Mouse (Mus musculus) bone marrow, adult 2 months (tissue): ENCODE results near the gene Gm7271. TPM values are rescaled to one million over a fixed set of nuclear protein-coding genes. Genes with fewer than 3 reads are reported as not detected.

Experiments
- H3K27ac ChIP-seq: fragments of 200-500 bp; 2 replicates; pipeline ENCODE4 v1.5.1; 2012; ENCODE audit warnings: low read depth, mild to moderate bottlenecking, control low read depth, inconsistent platforms, low read length; ENCODE audit not compliant: control insufficient read depth, poor library complexity, insufficient read depth
- H3K4me1 ChIP-seq: fragments of 200-500 bp; 2 replicates; pipeline ENCODE4 v1.6.1; 2011; ENCODE audit warnings: low read length; ENCODE audit not compliant: control insufficient read depth, insufficient read depth
- H3K4me3 ChIP-seq: fragments of 200-500 bp; replicated peaks from 2 replicates; pipeline ENCODE3; 2011; ENCODE audit warnings: mild to moderate bottlenecking, low read depth, low read length, control low read depth; ENCODE audit not compliant: control insufficient read depth
- CTCF ChIP-seq: fragments of 200-500 bp; IDR thresholded peaks from 2 replicates; pipeline ENCODE4 v1.5.1; 2011; ENCODE audit warnings: low read length, control low read depth; ENCODE audit not compliant: control insufficient read depth, insufficient read depth
- POLR2A ChIP-seq: fragments of 200-500 bp; IDR thresholded peaks from 2 replicates; pipeline ENCODE4 v1.6.1; 2011; ENCODE audit warnings: low read depth, mild to moderate bottlenecking, control low read depth, low read length, borderline replicate concordance; ENCODE audit not compliant: control insufficient read depth
- WGBS: fragments of 180-500 bp; shearing (Covaris S2); methylation state at CpG from one replicate; pipeline ENCODE4 v1.1.7; 2018; 5-methylcytosine and 5-hydroxymethylcytosine counted together
- polyA plus RNA-seq: library from polyadenylated mRNA; stranded (reverse); fragments of >200 nt; gene quantifications from 2 replicates; pipeline ENCODE4 v1.2.4, GENCODE M21; 2011; ENCODE audit warnings: low replicate concordance; ENCODE audit not compliant: missing spikeins, insufficient read depth, insufficient read length

The Gm7271 gene
- polyA plus RNA-seq, 1 experiment: not detected

GRCm38 (mm10) chr5:76540181-76540580 lies 56.3 kb downstream of the Gm7271 start:
- Histone ChIP-seq H3K4me3 (no peak overlapping the region), H3K4me1 (peaks cover 3% of the 10 kb centered on the region; the same call in 1 of the 2 replicates), H3K27ac (no peak overlapping the region)
- WGBS: 81% methylated on average over 8 of the region's 8 CpGs
- no peak for TF ChIP-seq CTCF
- TF ChIP-seq POLR2A: no peak

DNA sequence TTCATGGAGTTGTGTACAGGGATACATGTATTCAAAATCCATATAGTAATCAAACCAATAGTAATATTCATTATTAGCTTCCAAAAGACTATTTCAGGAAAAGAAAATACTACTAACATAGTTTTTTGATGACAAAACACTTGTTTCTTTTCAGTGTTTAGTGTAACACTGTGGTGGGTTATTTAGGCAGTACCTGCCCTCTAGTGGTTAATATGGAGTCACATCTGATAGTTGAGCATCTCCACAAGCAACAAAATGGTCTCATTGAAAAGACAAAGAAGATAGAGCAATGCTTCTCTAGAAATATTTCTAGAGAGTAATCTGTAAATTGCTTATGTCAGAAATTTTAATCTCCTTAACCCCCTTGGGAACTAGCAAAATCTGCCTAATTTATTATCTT lies 57.0 kb downstream of the Gm7271 start:
- no peak overlapping the region for H3K4me3 ChIP-seq
- H3K4me1 ChIP-seq: peaks cover 1% of the 10 kb centered on the region; the same call in 1 of the 2 replicates
- no peak overlapping the region for H3K27ac ChIP-seq
- no peak for TF ChIP-seq POLR2A
- TF ChIP-seq CTCF: no peak

DNA sequence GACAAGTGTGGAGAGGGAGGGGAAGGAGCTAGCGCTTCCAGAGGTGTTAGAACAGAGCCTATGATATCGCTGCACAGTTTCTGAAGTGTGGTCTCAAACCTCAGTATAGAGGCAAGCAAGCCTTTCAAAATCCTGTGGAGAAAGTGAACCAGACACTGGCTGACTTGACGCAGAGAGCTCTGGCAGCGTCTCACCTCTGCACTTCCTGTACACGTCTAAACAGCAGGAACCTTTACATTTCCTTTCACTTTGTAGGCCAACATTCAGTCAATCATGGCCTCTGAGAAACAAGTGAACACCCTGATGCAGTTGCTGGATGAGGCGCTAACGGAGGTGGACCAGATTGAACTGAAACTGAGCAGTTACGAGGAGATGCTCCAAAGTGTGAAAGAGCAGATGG lies 59.4 kb downstream of the Gm7271 start:
- H3K4me1 ChIP-seq: no peaks in the 10 kb centered on the region

GRCm38 (mm10) chr5:76550426-76550825 lies 66.6 kb downstream of the Gm7271 start:
- WGBS: 74% methylated on average over 8 of the region's 8 CpGs
- Histone ChIP-seq H3K27ac (no peak overlapping the region), H3K4me3 (no peak overlapping the region), H3K4me1 (no peaks in the 10 kb centered on the region)
- no peak for TF ChIP-seq CTCF
- no peak for TF ChIP-seq POLR2A

More for the DNA sequence above, 59.4 kb downstream of the Gm7271 start:
- 78% methylated on average over 8 of the region's 8 CpGs for WGBS
- Histone ChIP-seq H3K4me3 (no peak overlapping the region), H3K27ac (no peak overlapping the region)
- TF ChIP-seq POLR2A (no peak), CTCF (no peak)

GRCm38 (mm10) chr5:76565321-76565720 lies 81.5 kb downstream of the Gm7271 start:
- TF ChIP-seq CTCF: peak; percentile 100
- no peak for TF ChIP-seq POLR2A
- no peaks in the 10 kb centered on the region for H3K4me1 ChIP-seq
- no peak overlapping the region for H3K4me3 ChIP-seq
- no peak overlapping the region for H3K27ac ChIP-seq
- 24% methylated on average over 3 of the region's 3 CpGs for WGBS

Other genes starting within 250 kb of the Gm7271 start
- gene Clock, start 179.2 kb upstream of the Gm7271 start, polyA plus RNA-seq: 0.88 and 1.8 TPM in 2 replicates
- not detected in 2 replicates for gene Pdcl2, start 152.9 kb upstream of the Gm7271 start, polyA plus RNA-seq
- not detected in 2 replicates for gene Nmu, start 120.3 kb upstream of the Gm7271 start, polyA plus RNA-seq
- gene Exoc1, start 45.3 kb downstream of the Gm7271 start, polyA plus RNA-seq: 16.1 and 41.8 TPM in 2 replicates
- 7.7 and 8.6 TPM in 2 replicates for gene Cep135, start 104.7 kb downstream of the Gm7271 start, polyA plus RNA-seq
- 14.9 and 31.0 TPM in 2 replicates for gene C530008M17Rik, start 172.5 kb downstream of the Gm7271 start, polyA plus RNA-seq